Mouse (Mus musculus) E14TG2a.4 (cell line): ENCODE data around the gene Armc6.

Experiments
- CTCF ChIP-seq: conservative IDR thresholded peaks from 2 replicates; pipeline ENCODE4 v1.5.1; 2014; ENCODE audit warnings: low read length
- POU5F1 ChIP-seq: IDR thresholded peaks from 2 replicates; pipeline ENCODE4 v1.6.1; 2014; ENCODE audit warnings: low read length, borderline replicate concordance

- TF ChIP-seq CTCF (no peak; the same call in 1 of the 2 replicates), POU5F1 (no peak)
Observed at GRCm38 (mm10) chr8:70223341-70223740, 10.9 kb downstream of the Armc6 start.
